Mouse (Mus musculus): ENCODE data around the gene Rtn1.

- TF ChIP-seq CTCF (IDR thresholded peaks at IDR 0.05; ENCODE audit: borderline replicate concordance, insufficient read depth, low read depth, low read length) (no peak), POLR2A (IDR thresholded peaks at IDR 0.05; ENCODE audit: borderline replicate concordance, insufficient read depth, low read length) (no peak)
Measured at GRCm38 (mm10) chr12:72251890-72252445, 156.9 kb downstream of the Rtn1 start.

Data from cerebellum, adult 2 months (tissue).